Mouse (Mus musculus): ENCODE measurements around the gene Tnrc6c. TPM values are rescaled to one million over a fixed set of nuclear protein-coding genes. Genes with fewer than 3 reads are reported as not detected.

The Tnrc6c gene
- 10 to 100 TPM; 18.6 to 26.3 TPM for total RNA-seq (2021)
- long read RNA-seq, experiment 1, partial matches to known transcripts, result 24 of 27 reads
- long read RNA-seq, experiment 1, other reads (novel, unspliced or antisense), result 3 of 27 reads
- long read RNA-seq, experiment 2, partial matches to known transcripts, result 1 of 3 reads
- long read RNA-seq, experiment 2, other reads (novel, unspliced or antisense), result 2 of 3 reads

- DNase-seq, result peak; percentile 74 to 82
Observed at GRCm38 (mm10) chr11:117653491-117654351, at the start of gene Tnrc6c. Tnrc6c (plus strand) TSS chr11:117654289.

GRCm38 (mm10) chr11:117606137-117606536 lies 48.0 kb upstream of the Tnrc6c start:
- no peak for DNase-seq

GRCm38 (mm10) chr11:117606605-117607203 lies 47.4 kb upstream of the Tnrc6c start:
- peak; percentile 29 to 59 for DNase-seq

GRCm38 (mm10) chr11:117608141-117608789 lies 45.8 kb upstream of the Tnrc6c start:
- no peak for DNase-seq

GRCm38 (mm10) chr11:117608976-117609375 lies 45.1 kb upstream of the Tnrc6c start:
- DNase-seq, result no peak

- no peak for DNase-seq
Observed at GRCm38 (mm10) chr11:117610589-117610988, 43.5 kb upstream of the Tnrc6c start.

- peak; percentile 62 to 77 for DNase-seq
Observed at GRCm38 (mm10) chr11:117611068-117611467, 43.0 kb upstream of the Tnrc6c start.

GRCm38 (mm10) chr11:117611860-117612259 lies 42.2 kb upstream of the Tnrc6c start:
- no peak for DNase-seq

GRCm38 (mm10) chr11:117612885-117613284 lies 41.2 kb upstream of the Tnrc6c start:
- no peak for DNase-seq

- DNase-seq, result no peak
Observed at GRCm38 (mm10) chr11:117617368-117617908, 36.7 kb upstream of the Tnrc6c start.

- peak; percentile 53 to 70 for DNase-seq
Observed at GRCm38 (mm10) chr11:117618214-117618613, 35.9 kb upstream of the Tnrc6c start.

GRCm38 (mm10) chr11:117618774-117619173 lies 35.3 kb upstream of the Tnrc6c start:
- peak; percentile 50 to 62 for DNase-seq

- DNase-seq, result no peak
Observed at GRCm38 (mm10) chr11:117619581-117619980, 34.5 kb upstream of the Tnrc6c start.

GRCm38 (mm10) chr11:117625196-117625595 lies 28.9 kb upstream of the Tnrc6c start:
- DNase-seq, result no peak

GRCm38 (mm10) chr11:117626557-117626956 lies 27.5 kb upstream of the Tnrc6c start:
- peak; percentile 35 to 38 for DNase-seq

GRCm38 (mm10) chr11:117627060-117627562 lies 27.0 kb upstream of the Tnrc6c start:
- no peak for DNase-seq

- DNase-seq, result no peak
Observed at GRCm38 (mm10) chr11:117627746-117628311, 26.3 kb upstream of the Tnrc6c start.

- peak in 1 of 2 experiments; percentile 16 for DNase-seq
Observed at GRCm38 (mm10) chr11:117628312-117628779, 25.7 kb upstream of the Tnrc6c start.

- DNase-seq, result no peak
Observed at GRCm38 (mm10) chr11:117629865-117630264, 24.2 kb upstream of the Tnrc6c start.

- DNase-seq, result no peak
Observed at GRCm38 (mm10) chr11:117630868-117631565, 23.1 kb upstream of the Tnrc6c start.

GRCm38 (mm10) chr11:117633310-117633709 lies 20.8 kb upstream of the Tnrc6c start:
- no peak for DNase-seq
